Mouse (Mus musculus) limb, embryonic 10.5 days (tissue): ENCODE measurements around the gene 2310057M21Rik. TPM values are rescaled to one million over a fixed set of nuclear protein-coding genes. Genes with fewer than 3 reads are reported as not detected.
A peak's percentile ranks its signal among the peaks of the same experiment; 100 is the strongest.
"Not testable (repeated sequence)": the region's sequence is repeated elsewhere in the genome, so short reads cannot be mapped to it uniquely, and the experiment has no call there.

ENCODE experiments used
- DNase-seq: peaks from one replicate; pipeline ENCODE4 v3.0.0-alpha.2; 2017; ENCODE audit warnings: low spot score
- H3K27ac ChIP-seq: fragments of 300-500 bp; sonication (generic); 2 replicates; pipeline ENCODE4 v1.5.1; 2016; ENCODE audit warnings: mild to moderate bottlenecking
- H3K27me3 ChIP-seq: fragments of 300-500 bp; sonication (generic); 2 replicates; pipeline ENCODE4 v1.6.1; 2016; ENCODE audit warnings: low read depth, mild to moderate bottlenecking; ENCODE audit not compliant: poor library complexity, severe bottlenecking
- H3K36me3 ChIP-seq: fragments of 300-500 bp; sonication (generic); 2 replicates; pipeline ENCODE4 v1.6.1; 2016; ENCODE audit warnings: mild to moderate bottlenecking, moderate library complexity
- H3K4me1 ChIP-seq: fragments of 300-500 bp; sonication (generic); 2 replicates; pipeline ENCODE4 v1.6.1; 2016
- H3K4me3 ChIP-seq: fragments of 300-500 bp; sonication (generic); 2 replicates; pipeline ENCODE4 v1.5.1; 2016; ENCODE audit warnings: mild to moderate bottlenecking, moderate library complexity
- H3K9me3 ChIP-seq: fragments of 300-500 bp; sonication (generic); replicated peaks from 2 replicates; pipeline ENCODE4 v1.6.1; 2016; ENCODE audit warnings: mild to moderate bottlenecking
- WGBS: fragments of 180-500 bp; shearing (Covaris S2); methylation state at CpG from one replicate; pipeline ENCODE4 v1.1.7; 2016; 5-methylcytosine and 5-hydroxymethylcytosine counted together
- polyA plus RNA-seq: library from polyadenylated mRNA; unstranded; fragments of >200 nt; fragmentation: Nextera tagmentation; extraction: Ambion mirVana; gene quantifications from 2 replicates; pipeline ENCODE4 v1.2.1, GENCODE M21; 2016

2310057M21Rik gene
- polyA plus RNA-seq, result 22.6 and 25.5 TPM in 2 replicates

GRCm38 (mm10) chr7:131362615-131363300, at the start of gene 2310057M21Rik:
2310057M21Rik (minus strand) TSS chr7:131362759.
- Histone ChIP-seq H3K27ac (peak within 1 kb of the TSS; percentile 96), H3K36me3 (peaks cover 34% of the 10 kb centered on the region), H3K4me1 (peaks cover 17% of the 10 kb centered on the region), H3K9me3 (no peaks in the 10 kb centered on the region), H3K4me3 (peak within 1 kb of the TSS; percentile 89), H3K27me3 (no peaks in the 10 kb centered on the region)
- DNase-seq, result peak; percentile 96
- WGBS, result under 1% methylated on average over 55 of the region's 55 CpGs

DNA sequence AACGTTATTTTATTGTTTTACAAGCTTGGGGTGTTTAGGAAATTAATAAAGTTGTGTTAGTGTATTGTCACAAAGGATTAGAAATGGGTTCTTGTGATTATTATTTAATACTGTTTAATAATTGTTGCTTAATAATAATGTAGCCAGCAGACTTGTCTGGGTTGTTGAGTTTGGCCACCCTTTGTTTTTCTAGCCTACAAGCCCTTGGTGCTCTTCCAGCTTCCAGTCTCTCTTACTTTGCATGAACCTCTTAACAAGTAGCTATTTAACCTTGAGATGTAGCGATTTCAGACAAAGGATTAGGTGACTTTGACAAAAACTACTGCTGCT, 49.3 kb upstream of the 2310057M21Rik start:
- no peaks in the 10 kb centered on the region for H3K9me3 ChIP-seq
- peaks cover 7% of the 10 kb centered on the region; the same call in 1 of the 2 replicates for H3K36me3 ChIP-seq
- H3K27me3 ChIP-seq, result no peaks in the 10 kb centered on the region
- no peak overlapping the region for H3K27ac ChIP-seq
- DNase-seq, result no peak
- 59% methylated on average over 2 of the region's 2 CpGs for WGBS
- peak overlapping the region; percentile 90; the same call in 1 of the 2 replicates for H3K4me3 ChIP-seq
- peaks cover 21% of the 10 kb centered on the region for H3K4me1 ChIP-seq

- Histone ChIP-seq H3K27ac (no peak overlapping the region), H3K9me3 (no peaks in the 10 kb centered on the region), H3K4me1 (peaks cover 21% of the 10 kb centered on the region), H3K36me3 (peaks cover 12% of the 10 kb centered on the region), H3K27me3 (no peaks in the 10 kb centered on the region), H3K4me3 (peak overlapping the region; percentile 90)
- 44% methylated on average over 10 of the region's 10 CpGs for WGBS
- no peak for DNase-seq
Measured at GRCm38 (mm10) chr7:131411221-131411940, 48.8 kb upstream of the 2310057M21Rik start.

DNA sequence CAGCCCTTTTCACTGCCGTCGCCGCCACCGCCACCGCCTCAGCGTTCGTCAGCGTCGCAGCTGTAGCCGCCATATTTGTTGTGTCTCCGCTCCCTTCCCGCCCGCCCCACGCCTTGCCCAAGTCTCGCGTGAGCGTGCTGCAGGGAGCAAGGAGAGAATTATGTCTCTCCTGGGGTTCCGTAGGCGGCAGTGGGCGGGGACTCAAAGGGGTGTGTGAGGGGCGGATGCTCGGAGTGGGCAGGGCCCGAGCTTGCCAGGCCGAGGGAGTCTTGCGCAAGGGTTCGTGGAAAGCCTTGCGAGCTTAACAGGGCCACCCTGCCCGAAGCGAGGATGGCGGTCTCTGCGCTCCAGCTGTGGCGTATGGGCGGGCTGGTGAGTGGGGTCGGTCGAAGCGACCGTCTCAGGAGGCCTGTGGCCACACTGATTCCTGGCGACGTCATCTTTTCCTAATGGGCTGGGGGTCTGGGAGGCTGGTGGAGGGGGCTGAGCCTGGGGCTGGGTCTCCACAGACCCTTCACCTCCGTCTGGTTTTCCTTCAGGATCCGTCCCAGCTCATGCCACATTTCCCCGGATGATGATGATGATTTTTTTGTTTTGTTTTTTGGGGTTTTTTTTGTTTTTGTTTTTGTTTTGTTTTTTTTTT, 48.0 kb upstream of the 2310057M21Rik start, which contains the start of the genes Ikzf5 and Acadsb:
Gene Ikzf5 (minus strand): TSS at position 106 of the 643 bp plus-strand sequence.
Gene Acadsb (plus strand): TSS at position 186 of the 643 bp plus-strand sequence.
- Histone ChIP-seq H3K4me1 (peaks cover 21% of the 10 kb centered on the region), H3K4me3 (peak within 1 kb of the TSS; percentile 90), H3K27me3 (no peaks in the 10 kb centered on the region), H3K9me3 (no peaks in the 10 kb centered on the region), H3K27ac (peak within 1 kb of the TSS; percentile 93), H3K36me3 (peaks cover 16% of the 10 kb centered on the region)
- peak; percentile 97 for DNase-seq
- WGBS, result under 1% methylated on average over 42 of the region's 42 CpGs

DNA sequence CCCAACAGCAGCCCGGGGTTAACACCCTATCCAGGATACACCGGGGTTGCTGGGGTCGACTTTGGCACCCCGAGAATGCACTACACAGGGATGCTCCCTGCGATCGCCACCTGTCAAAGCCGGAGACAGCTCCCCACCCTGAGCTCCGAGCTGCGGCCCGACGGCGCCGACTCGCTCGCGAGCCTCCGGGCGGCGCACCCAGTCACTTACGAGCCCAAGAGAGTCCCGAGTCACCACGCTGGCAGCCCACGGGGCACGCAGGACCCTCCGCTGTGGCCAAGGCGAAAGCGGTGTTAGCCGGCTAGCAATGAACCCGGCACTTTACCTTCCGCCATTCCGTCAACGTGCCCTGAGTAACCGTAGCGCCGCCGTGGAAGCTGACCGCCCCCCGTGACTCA, 47.4 kb upstream of the 2310057M21Rik start:
- no peaks in the 10 kb centered on the region for H3K27me3 ChIP-seq
- no peak for DNase-seq
- WGBS, result under 1% methylated on average over 38 of the region's 38 CpGs

GRCm38 (mm10) chr7:131409321-131409987, 46.9 kb upstream of the 2310057M21Rik start:
- Histone ChIP-seq H3K36me3 (peaks cover 16% of the 10 kb centered on the region), H3K9me3 (no peaks in the 10 kb centered on the region), H3K27me3 (no peaks in the 10 kb centered on the region), H3K4me3 (peak overlapping the region; percentile 90), H3K4me1 (peaks cover 21% of the 10 kb centered on the region), H3K27ac (peak overlapping the region; percentile 93)
- 8% methylated on average over 16 of the region's 16 CpGs for WGBS
- DNase-seq, result peak; percentile 58

More for the DNA sequence above, 47.4 kb upstream of the 2310057M21Rik start:
- Histone ChIP-seq H3K4me3 (peak overlapping the region; percentile 90), H3K4me1 (peaks cover 21% of the 10 kb centered on the region), H3K27ac (peak overlapping the region; percentile 93), H3K36me3 (peaks cover 16% of the 10 kb centered on the region), H3K9me3 (no peaks in the 10 kb centered on the region)

DNA sequence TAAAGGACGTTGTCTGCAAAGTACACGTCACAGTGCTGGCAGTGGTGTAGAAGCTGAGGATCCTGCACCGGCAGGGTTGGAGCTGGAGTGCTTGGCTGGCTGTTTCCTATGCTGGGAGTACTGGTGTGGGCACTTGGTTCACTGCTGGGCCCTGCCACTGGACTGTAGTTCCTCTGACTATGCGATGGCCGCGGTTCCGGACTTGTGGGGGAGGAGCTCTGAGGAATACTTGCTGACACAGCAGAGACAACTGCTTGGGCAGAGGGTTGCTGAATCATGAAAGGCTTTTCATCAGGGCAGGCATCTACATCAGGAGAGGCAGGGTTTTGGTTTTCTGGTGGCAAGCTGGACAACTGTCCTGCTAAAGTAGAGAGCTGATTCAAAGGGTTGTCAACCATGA, 29.2 kb upstream of the 2310057M21Rik start:
- not testable (repeated sequence) for H3K27ac ChIP-seq, H3K9me3 ChIP-seq, DNase-seq, H3K4me1 ChIP-seq, H3K27me3 ChIP-seq, H3K4me3 ChIP-seq
- 93% methylated on average over 7 of the region's 7 CpGs for WGBS
- H3K36me3 ChIP-seq, result peaks cover 71% of the 10 kb centered on the region

- Histone ChIP-seq H3K4me3 (peak overlapping the region; percentile 85), H3K27ac (no peak overlapping the region), H3K4me1 (peaks cover 16% of the 10 kb centered on the region), H3K9me3 (no peaks in the 10 kb centered on the region), H3K36me3 (peaks cover 8% of the 10 kb centered on the region), H3K27me3 (no peaks in the 10 kb centered on the region)
- WGBS, result 76% methylated on average over 9 of the region's 9 CpGs
- no peak for DNase-seq
Measured at GRCm38 (mm10) chr7:131371880-131372651, 9.5 kb upstream of the 2310057M21Rik start.

DNA sequence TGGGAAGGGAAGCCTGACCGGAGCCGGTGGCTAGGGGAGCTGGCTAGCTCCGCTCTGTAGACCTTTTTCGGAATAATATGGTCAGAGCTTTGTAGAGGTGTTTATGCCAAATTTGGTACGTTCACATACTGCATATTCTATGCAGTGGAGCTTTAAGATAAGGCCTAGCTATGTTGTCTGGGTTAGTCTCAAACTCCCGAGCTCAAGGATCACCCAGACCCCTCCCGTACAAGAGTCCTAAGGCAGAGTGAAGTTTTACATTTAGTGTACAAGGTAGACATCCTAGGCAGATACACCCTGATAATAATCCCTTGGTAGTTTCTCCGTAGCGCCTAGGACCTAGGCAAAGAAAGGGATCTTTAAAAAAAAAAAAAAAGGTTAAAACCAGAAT, 8.9 kb upstream of the 2310057M21Rik start:
- Histone ChIP-seq H3K27ac (peak overlapping the region; percentile 98), H3K4me3 (peak overlapping the region; percentile 85), H3K4me1 (peaks cover 16% of the 10 kb centered on the region), H3K36me3 (peaks cover 8% of the 10 kb centered on the region), H3K27me3 (no peaks in the 10 kb centered on the region), H3K9me3 (no peaks in the 10 kb centered on the region)
- 12% methylated on average over 9 of the region's 9 CpGs for WGBS
- DNase-seq, result no peak

DNA sequence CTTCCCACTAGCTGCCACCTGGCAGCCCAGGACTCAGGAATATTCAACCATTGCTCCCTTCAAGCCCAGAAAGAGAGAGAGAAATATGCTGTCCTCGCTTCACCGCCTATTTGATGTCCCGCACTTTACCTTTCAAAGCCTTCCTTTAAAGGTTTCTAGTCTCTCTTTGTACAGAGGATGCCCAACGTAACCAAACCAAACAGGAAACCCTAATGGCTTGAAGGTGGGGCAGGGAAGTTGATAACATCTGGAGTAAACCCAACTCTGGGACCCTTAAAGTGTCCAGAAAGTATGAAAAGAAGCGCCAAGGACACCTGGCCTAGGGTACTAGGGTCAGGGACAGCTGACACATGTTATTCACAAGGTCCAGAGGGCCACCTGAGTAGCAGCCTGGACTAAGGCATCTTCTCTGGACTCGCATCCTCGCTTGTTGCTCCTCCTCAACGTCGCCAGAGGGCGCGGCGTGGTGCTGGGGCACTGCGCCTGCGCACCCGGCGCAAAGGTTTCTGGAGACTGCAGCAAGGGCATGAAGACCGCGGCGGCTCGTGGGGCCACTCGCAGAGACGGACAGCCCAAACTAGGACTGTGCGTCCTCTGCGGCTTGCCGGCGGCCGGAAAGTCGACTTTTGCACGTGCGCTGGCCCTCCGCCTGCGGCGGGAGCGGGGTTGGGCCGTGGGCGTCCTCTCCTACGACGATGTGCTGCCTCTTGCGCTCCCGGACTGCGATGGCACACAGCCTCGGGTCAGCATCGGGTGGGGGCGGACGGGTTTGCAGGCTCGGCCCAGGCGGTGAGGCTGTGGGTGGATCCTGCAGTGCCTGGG, 8.3 kb upstream of the 2310057M21Rik start, which contains the start of gene Pstk:
Gene Pstk (plus strand): TSS at position 494 of the 822 bp plus-strand sequence.
- Histone ChIP-seq H3K27me3 (no peaks in the 10 kb centered on the region), H3K36me3 (peaks cover 8% of the 10 kb centered on the region), H3K9me3 (no peaks in the 10 kb centered on the region), H3K4me1 (peaks cover 16% of the 10 kb centered on the region), H3K27ac (peak within 1 kb of the TSS; percentile 98), H3K4me3 (peak within 1 kb of the TSS; percentile 85)
- 5% methylated on average over 47 of the region's 47 CpGs for WGBS
- peak; percentile 95 for DNase-seq

- Histone ChIP-seq H3K36me3 (peaks cover 20% of the 10 kb centered on the region), H3K9me3 (no peaks in the 10 kb centered on the region), H3K4me3 (no peak overlapping the region), H3K27ac (no peak overlapping the region), H3K4me1 (peaks cover 17% of the 10 kb centered on the region), H3K27me3 (no peaks in the 10 kb centered on the region)
- WGBS, result 93% methylated on average over 8 of the region's 8 CpGs
- DNase-seq, result no peak
Measured at GRCm38 (mm10) chr7:131364131-131364530, 1.6 kb upstream of the 2310057M21Rik start.
